ENCODE assay signal across 9 mouse cellular contexts in genomic region chr7:19265928-19266822, GRCm38 (mm10). TPM values are rescaled to one million over a fixed set of nuclear protein-coding genes. Genes with fewer than 3 reads are reported as not detected.
DNase-seq lines count a peak whose midpoint lies in the region; ATAC-seq and TF ChIP-seq lines count a peak whose summit lies in the region.
"Had no signal": no experiment of that assay in that cellular context is flagged by ENCODE, and none has a peak within 500 bp of the region (broad histone marks: within the 10 kb centered on the region; RNA-seq: fewer than 3 reads in every experiment).

No protein-coding gene starts in this region.

- H3K27me3 ChIP-seq in heart, postnatal 0 days (ENCODE audit: control insufficient read depth, insufficient read depth, low read length): no peaks in the 10 kb centered on the region
- no peaks in the 10 kb centered on the region for H3K27me3 ChIP-seq in liver, postnatal 0 days (ENCODE audit: insufficient read depth, low read length)
- H3K27me3 ChIP-seq in splenic B cell, adult 2 months (ENCODE audit: control insufficient read depth, insufficient read depth, low read length, poor library complexity, severe bottlenecking): no peaks in the 10 kb centered on the region

- H3K4me3 ChIP-seq in heart, postnatal 0 days (ENCODE audit: low read depth, low read length): no peak overlapping the region
- H3K4me3 ChIP-seq in liver, postnatal 0 days (ENCODE audit: low read depth, low read length): peak overlapping the region; percentile 25

- ATAC-seq in cerebellum, adult (ENCODE audit: insufficient number of reproducible peaks, low FRiP score, low TSS enrichment): 0 out of 2 replicates have a peak, but pooled peaks have one; percentile 22
- ATAC-seq in CD4-positive, CD25-positive, alpha-beta regulatory T cell, adult 4 months: peak; percentile 69
- ATAC-seq in heart, postnatal 0 days (ENCODE audit: insufficient read depth, low read depth): no peak
- peak; percentile 15; the same call in 1 of the 2 replicates for ATAC-seq in liver, postnatal 0 days

- TF ChIP-seq EP300 in heart, postnatal 0 days (IDR thresholded peaks at IDR 0.05; ENCODE audit: low read depth): no peak
- no peak for TF ChIP-seq EP300 in liver, postnatal 0 days (IDR thresholded peaks at IDR 0.05; ENCODE audit: low read depth)

- H3K4me2 ChIP-seq in heart, postnatal 0 days (ENCODE audit: low read depth, low read length): no peak overlapping the region
- peak overlapping the region; percentile 67 for H3K4me2 ChIP-seq in liver, postnatal 0 days (ENCODE audit: low read depth, low read length)

- TF ChIP-seq CTCF in heart, postnatal 0 days (IDR thresholded peaks at IDR 0.05; ENCODE audit: low read depth): no peak
- no peak for TF ChIP-seq CTCF in liver, postnatal 0 days (IDR thresholded peaks at IDR 0.05; ENCODE audit: low read depth)

- 47% methylated on average over 10 of the region's 10 CpGs for WGBS in heart, postnatal 0 days
- WGBS in liver, postnatal 0 days (ENCODE audit: insufficient replicate concordance): 28% methylated on average over 10 of the region's 10 CpGs

- 0 out of 2 replicates have a peak overlapping the region, but pooled peaks have one; percentile 5 for H3K9ac ChIP-seq in heart, postnatal 0 days (replicated peaks; ENCODE audit: low read depth, low read length)
- peak overlapping the region; percentile 46 for H3K9ac ChIP-seq in liver, postnatal 0 days (replicated peaks)

- no peaks in the 10 kb centered on the region for H3K9me3 ChIP-seq in heart, postnatal 0 days (replicated peaks; ENCODE audit: control insufficient read depth, low read length)
- no peaks in the 10 kb centered on the region for H3K9me3 ChIP-seq in liver, postnatal 0 days (ENCODE audit: low read length)

- peaks cover 45% of the 10 kb centered on the region for H3K36me3 ChIP-seq in heart, postnatal 0 days (replicated peaks; ENCODE audit: control insufficient read depth, insufficient read depth, low read length)
- H3K36me3 ChIP-seq in liver, postnatal 0 days (replicated peaks; ENCODE audit: insufficient read depth, low read length): peaks cover 32% of the 10 kb centered on the region
- peaks cover 13% of the 10 kb centered on the region for H3K36me3 ChIP-seq in splenic B cell, adult 2 months (ENCODE audit: control insufficient read depth, insufficient read depth, low read length, poor library complexity, severe bottlenecking)

- no peak for DNase-seq in cerebellum, adult 9-11 months
- DNase-seq in heart, postnatal 0 days (ENCODE audit: low spot score): no peak
- peak; percentile 63 for DNase-seq in liver, postnatal 0 days
- DNase-seq in splenic B cell, adult 2 months (ENCODE audit: low read depth, low spot score): peak; percentile 90
- DNase-seq in right cerebral cortex, postnatal 10 days (ENCODE audit: low spot score in 2 of 2): no peak
- no peak for DNase-seq in right cerebral cortex, postnatal 14 days

- peaks cover 36% of the 10 kb centered on the region for H3K4me1 ChIP-seq in heart, postnatal 0 days (ENCODE audit: control insufficient read depth, insufficient read depth)
- H3K4me1 ChIP-seq in liver, postnatal 0 days (ENCODE audit: insufficient read depth): peaks cover 49% of the 10 kb centered on the region

- H3K27ac ChIP-seq in heart, postnatal 0 days (ENCODE audit: low read depth): 0 out of 2 replicates have a peak overlapping the region, but pooled peaks have one; percentile 21
- peak overlapping the region; percentile 61 for H3K27ac ChIP-seq in liver, postnatal 0 days (ENCODE audit: low read depth)

RNA-seq across cellular contexts. Expression of gene Vasp, which starts 5.4 kb away (rescaled TPM):
- polyA plus RNA-seq in CD4-positive, CD25-positive, alpha-beta regulatory T cell, adult 4 months (2017; shearing (Covaris generic)): 100 to 1,000 TPM in 1 of 2 experiments, 10 to 100 TPM in 1; 52.3 to 109 TPM
- total RNA-seq in heart, postnatal 0 days (2014; rRNA removed; ENCODE audit: low replicate concordance): 115 and 127 TPM in 2 replicates
- 67.7 and 72.2 TPM in 2 replicates for polyA plus RNA-seq in heart, postnatal 0 days (2015; fragmentation: Nextera tagmentation; extraction: Ambion mirVana)
- polyA plus RNA-seq in liver, postnatal 0 days (2015; fragmentation: Nextera tagmentation; extraction: Ambion mirVana): 36.2 and 36.4 TPM in 2 replicates

RNA-seq across cellular contexts. Expression of gene Ppm1n, which starts 13.7 kb away (rescaled TPM):
- 1 to 10 TPM; 1.7 to 2.1 TPM for polyA plus RNA-seq in CD4-positive, CD25-positive, alpha-beta regulatory T cell, adult 4 months (2017; shearing (Covaris generic))
- total RNA-seq in heart, postnatal 0 days (2014; rRNA removed; ENCODE audit: low replicate concordance): not detected in 2 replicates
- polyA plus RNA-seq in heart, postnatal 0 days (2015; fragmentation: Nextera tagmentation; extraction: Ambion mirVana): 0.47 and 0.56 TPM in 2 replicates
- 0.15 TPM in 1 of 2 replicates, not detected in the other for polyA plus RNA-seq in liver, postnatal 0 days (2015; fragmentation: Nextera tagmentation; extraction: Ambion mirVana)
- polyA plus RNA-seq: gonadal fat pad, adult 2 months had no signal

RNA-seq across cellular contexts. Expression of gene Rtn2, which starts 16.2 kb away (rescaled TPM):
- not detected for polyA plus RNA-seq in CD4-positive, CD25-positive, alpha-beta regulatory T cell, adult 4 months (2017; shearing (Covaris generic))
- total RNA-seq in heart, postnatal 0 days (2014; rRNA removed; ENCODE audit: low replicate concordance): 80.7 and 108 TPM in 2 replicates
- polyA plus RNA-seq in heart, postnatal 0 days (2015; fragmentation: Nextera tagmentation; extraction: Ambion mirVana): 51.7 and 53.6 TPM in 2 replicates
- 1.5 and 4.6 TPM in 2 replicates for polyA plus RNA-seq in liver, postnatal 0 days (2015; fragmentation: Nextera tagmentation; extraction: Ambion mirVana)

RNA-seq across cellular contexts. Expression of gene Opa3, which starts 38.0 kb away (rescaled TPM):
- 10 to 100 TPM; 15.2 to 24.0 TPM for polyA plus RNA-seq in CD4-positive, CD25-positive, alpha-beta regulatory T cell, adult 4 months (2017; shearing (Covaris generic))
- 52.9 and 56.4 TPM in 2 replicates for total RNA-seq in heart, postnatal 0 days (2014; rRNA removed; ENCODE audit: low replicate concordance)
- polyA plus RNA-seq in heart, postnatal 0 days (2015; fragmentation: Nextera tagmentation; extraction: Ambion mirVana): 37.6 and 40.5 TPM in 2 replicates
- polyA plus RNA-seq in liver, postnatal 0 days (2015; fragmentation: Nextera tagmentation; extraction: Ambion mirVana): 8.7 and 9.7 TPM in 2 replicates

RNA-seq across cellular contexts. Expression of gene Fosb, which starts 43.7 kb away (rescaled TPM):
- polyA plus RNA-seq in CD4-positive, CD25-positive, alpha-beta regulatory T cell, adult 4 months (2017; shearing (Covaris generic)): 1 to 10 TPM in 1 of 2 experiments, under 1 TPM in 1; 0.35 to 2.7 TPM
- 0.39 and 0.80 TPM in 2 replicates for total RNA-seq in heart, postnatal 0 days (2014; rRNA removed; ENCODE audit: low replicate concordance)
- polyA plus RNA-seq in heart, postnatal 0 days (2015; fragmentation: Nextera tagmentation; extraction: Ambion mirVana): 0.05 and 0.10 TPM in 2 replicates
- 0.06 TPM in 1 of 2 replicates, not detected in the other for polyA plus RNA-seq in liver, postnatal 0 days (2015; fragmentation: Nextera tagmentation; extraction: Ambion mirVana)

Comparison
In these comparisons a context has a peak if more than half of its experiments do, and no peak if none do; other contexts are left out.
1. DNase-seq: peak in liver, postnatal 0 days (single experiment) and splenic B cell, adult 2 months (single experiment); none in cerebellum, adult 9-11 months (single experiment), heart, postnatal 0 days (single experiment), right cerebral cortex, postnatal 10 days (0 of 2) and right cerebral cortex, postnatal 14 days (single experiment).